Mouse (Mus musculus) left cerebral cortex, adult 8-10 months (tissue): ENCODE measurements at regions not wholly inside any gene's neighbourhood (a gene's known extent, or its start where the extent isn't known, plus 50 kb on each side); places are given as distances from the start of the nearest gene placed in this dataset.

Experiments
- DNase-seq, 2 experiments: peaks; one replicate each; pipeline ENCODE4 v3.0.0; 2022; ENCODE audit warnings: low spot score in 2 of 2

- DNase-seq = no peak
Observed at GRCm38 (mm10) chr2:171348156-171348555, 616.5 kb downstream of the Dok5 start.

DNA sequence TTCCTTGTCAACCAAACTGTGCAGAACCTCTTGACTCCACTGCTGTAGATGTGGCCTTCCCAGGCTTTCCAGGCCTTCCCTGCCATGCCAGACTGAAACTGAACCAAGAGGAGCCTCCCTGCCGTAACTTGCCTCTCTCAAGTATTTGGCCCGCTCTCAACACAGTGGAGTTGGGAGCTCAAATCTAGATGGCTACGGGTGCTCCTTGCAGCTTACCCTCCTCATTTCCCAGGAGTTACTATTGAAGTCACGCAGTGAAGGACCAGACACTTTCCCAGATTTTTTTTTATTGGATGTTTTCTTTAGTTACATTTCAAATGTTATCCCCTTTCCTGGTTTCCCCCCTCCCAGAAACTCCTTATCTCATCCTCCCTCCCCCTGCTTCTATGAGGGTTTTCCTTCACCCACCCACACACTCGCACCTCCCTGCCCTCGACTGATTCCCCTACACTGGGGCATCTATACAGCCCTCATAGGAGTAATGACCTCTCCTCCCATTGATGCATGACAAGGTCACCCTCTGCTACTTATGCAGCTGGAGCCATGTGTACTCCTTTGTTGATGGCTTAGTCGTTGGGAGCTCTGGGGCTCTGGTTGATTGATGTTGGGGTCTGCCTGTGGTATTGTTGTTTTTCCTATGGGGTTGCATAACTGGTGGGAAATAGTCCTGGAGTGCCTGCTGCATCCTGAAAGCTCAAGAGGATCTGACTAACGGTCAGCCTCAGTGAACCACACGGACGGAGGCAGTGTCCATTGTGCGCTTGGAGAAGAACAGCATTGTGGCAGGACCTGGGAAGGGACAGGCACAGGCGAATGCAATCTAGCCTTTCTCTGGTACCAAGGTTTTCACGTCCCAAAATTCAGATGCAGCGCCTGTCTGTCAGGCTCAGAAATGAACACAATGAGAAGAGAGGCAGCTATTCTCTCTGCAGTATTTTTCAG, 602.5 kb downstream of the Dok5 start:
- DNase-seq = no peak

DNA sequence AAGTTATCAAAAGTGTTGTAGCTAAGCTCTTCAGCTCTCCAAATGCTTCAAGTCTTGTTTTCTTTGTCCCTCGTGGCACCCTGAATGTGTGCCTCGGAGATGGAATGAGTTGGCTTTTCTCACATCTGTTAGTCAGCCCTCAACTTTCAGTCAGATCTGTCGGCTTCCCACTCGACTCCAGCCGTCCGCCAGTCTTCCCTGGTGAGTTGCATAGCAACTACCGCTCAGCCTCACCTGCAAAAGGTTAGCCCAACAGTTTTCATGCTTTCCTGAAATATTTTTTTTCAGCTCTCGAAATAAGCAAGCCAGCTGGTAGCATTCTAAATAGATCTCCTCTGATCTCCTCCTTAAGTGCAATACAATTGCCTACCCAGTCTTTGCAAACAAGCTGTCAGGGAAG, 601.2 kb downstream of the Dok5 start:
- peak in 1 of 2 experiments; percentile 55 for DNase-seq

DNA sequence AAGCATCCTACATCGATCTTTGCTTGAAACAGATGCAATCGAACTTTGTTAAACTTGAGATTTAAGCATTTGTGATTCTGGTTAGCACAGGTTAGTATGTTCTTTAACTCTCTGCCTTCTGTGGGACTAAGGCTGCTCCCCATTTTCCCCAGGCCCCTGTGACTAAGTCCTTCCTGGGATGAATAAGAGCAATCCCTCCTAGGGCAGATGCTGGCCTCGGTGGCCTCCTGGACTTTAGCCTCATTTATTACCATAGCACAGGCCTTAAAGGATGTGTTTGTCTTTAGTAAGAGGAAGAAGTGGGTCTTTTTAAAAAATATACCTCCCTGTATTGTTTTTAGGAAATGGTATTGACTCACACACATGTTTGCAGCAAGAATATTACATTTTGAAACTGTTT, 599.9 kb downstream of the Dok5 start:
- no peak for DNase-seq

DNA sequence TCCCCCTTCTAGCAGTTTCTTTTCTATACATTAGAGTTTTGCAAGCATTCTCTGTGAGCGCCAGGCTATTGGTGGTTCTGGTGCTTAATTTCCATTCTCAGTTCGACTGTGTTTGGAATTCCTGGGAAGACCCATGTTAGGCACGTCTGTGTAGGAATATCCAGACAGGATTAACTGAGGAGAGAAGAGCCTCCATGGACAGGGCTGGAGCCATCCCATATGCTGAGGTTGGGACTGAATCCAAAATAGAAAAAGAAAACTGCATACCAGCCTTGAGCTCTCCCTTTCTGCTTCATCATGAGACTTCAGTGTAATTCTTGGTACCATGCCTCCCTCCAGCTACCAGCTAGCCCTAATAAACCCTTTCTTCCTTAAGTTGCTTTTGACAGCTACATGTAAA, 595.3 kb downstream of the Dok5 start:
- DNase-seq = no peak

DNA sequence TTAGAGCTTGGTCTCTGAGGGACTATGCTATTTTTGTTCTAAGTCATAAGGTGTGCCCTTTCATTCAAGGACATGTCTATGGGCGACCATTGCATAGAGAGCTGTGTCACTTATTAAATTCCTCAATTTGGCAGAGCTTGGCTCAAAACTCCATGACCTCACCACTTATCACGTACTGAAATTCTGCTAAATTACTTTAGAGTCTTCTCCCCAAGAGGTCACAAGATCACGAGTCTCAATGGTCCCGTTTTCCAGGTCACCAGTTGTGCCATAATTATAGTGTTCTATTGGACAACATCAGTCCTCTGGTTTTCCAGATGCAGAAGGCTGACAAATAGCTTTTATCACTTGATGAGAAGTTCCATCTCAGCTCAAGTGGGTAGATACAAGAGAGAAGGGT, 576.9 kb downstream of the Dok5 start:
- no peak for DNase-seq

DNA sequence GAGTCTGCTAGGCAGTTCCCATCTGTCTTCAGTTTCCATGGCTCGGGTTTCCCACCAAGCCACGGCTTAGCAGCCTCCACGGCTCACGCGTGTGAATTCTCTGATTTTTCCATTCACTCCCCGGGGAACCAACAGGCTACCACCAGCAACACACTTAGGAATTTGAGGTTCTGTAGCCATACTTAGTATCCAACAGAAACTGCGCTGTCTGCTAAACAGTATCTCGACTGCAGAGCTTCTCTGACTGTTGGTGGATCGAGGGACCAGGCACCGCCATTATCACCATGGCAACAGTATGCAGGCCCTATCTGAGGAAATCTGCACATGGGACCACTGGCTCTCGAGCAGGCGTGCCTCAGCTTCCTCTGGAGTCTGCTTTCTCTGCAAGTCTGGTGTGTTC, 574.4 kb downstream of the Dok5 start:
- DNase-seq = no peak

GRCm38 (mm10) chr2:171298519-171298918, 566.9 kb downstream of the Dok5 start:
- no peak for DNase-seq

DNA sequence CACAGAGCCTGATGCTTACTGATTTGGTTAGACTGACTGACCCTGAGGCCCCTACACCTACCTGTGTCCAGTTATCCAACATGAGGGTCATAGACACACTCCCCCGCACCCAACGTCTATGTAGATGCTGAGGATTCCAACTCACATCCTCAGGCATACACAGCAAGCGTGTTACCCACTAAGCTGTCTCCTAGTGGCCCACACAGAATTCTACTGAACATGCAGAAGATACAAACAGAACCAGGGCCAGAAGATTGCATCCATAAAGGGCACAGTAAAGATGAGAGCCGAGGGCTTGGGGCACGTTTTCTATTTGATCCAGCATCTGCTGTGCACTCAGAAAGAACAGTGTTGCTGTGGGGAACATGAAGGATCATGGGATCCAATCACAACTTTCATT, 564.0 kb downstream of the Dok5 start:
- no peak for DNase-seq

- no peak for DNase-seq
Observed at GRCm38 (mm10) chr2:171292579-171292978, 561.0 kb downstream of the Dok5 start.

- no peak for DNase-seq
Observed at GRCm38 (mm10) chr2:171285719-171286394, 554.2 kb downstream of the Dok5 start.

GRCm38 (mm10) chr2:171280132-171280531, 548.5 kb downstream of the Dok5 start:
- no peak for DNase-seq

- no peak for DNase-seq
Observed at GRCm38 (mm10) chr2:171279319-171279718, 547.7 kb downstream of the Dok5 start.

GRCm38 (mm10) chr2:171253194-171253593, 521.6 kb downstream of the Dok5 start:
- DNase-seq = no peak

GRCm38 (mm10) chr2:171245391-171245790, 513.8 kb downstream of the Dok5 start:
- no peak for DNase-seq

- no peak for DNase-seq
Observed at GRCm38 (mm10) chr2:171242356-171242755, 510.7 kb downstream of the Dok5 start.

DNA sequence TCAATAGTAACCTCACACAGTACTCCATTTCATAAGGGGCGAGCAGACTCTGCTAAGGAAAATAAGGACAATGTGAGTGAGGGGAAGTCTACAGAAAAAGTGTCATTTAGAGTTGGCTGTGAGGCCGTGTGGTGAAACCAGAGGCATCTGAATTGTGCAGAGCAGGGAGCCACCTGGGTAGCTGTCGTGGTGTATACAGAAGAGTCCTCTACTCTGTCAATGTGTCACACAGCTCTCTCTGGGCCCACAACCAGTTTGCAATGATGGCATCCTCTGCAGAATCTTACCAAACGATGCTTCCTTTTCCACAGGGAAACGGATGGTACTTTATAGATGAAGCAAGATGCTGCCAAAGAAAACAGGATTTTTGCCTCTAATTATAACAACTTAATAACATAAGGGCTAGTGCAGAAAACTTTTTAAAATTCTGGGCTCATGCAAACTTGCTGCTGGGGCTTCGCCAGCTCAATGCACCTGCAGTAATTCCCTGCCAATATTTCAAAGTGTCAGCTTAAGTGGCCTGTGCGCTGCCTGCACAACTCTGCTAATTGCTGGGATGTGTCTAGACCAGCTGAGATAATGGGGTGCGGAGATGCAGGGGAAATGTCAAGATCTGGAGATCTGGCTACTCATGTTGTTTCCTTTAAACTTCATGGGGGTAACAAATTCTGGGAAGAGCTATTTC, 505.8 kb downstream of the Dok5 start:
- DNase-seq = no peak

GRCm38 (mm10) chr2:171232812-171233211, 501.2 kb downstream of the Dok5 start:
- DNase-seq = no peak

DNA sequence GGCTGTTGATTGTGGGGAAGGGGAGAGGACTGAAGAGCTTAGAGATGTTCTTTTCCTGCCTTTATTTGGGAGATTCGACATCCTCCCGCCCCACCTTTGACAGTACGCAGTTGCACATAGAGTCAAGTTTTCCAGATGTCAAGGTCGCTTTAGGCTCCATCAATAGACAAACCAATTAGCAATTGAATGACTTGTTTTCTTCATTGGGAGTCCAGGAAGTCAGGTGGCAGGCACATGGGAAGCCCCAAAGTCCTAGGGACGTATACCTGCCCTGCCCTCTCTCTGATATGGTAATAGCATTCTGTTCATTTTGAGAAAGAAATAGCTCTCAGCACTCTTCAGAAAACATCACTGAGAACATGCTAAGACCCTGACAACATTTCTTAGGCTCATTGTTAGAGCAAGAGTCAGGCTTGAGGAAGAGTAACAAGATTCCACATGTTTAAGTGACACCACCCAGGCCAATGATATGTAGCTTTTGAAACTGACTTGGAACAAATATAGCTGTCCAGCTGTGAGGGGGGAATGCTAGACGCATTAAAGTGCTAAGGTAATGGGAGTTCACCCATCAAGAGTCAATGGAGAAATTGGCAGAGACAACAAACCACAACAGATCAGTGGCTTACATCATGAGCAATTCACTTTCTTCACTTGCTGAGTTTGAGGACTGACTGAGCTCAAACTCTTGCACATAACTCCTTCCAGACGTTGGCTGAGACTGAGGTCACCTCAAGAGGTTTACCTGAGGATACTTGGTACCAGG, 499.9 kb downstream of the Dok5 start:
- no peak for DNase-seq

DNA sequence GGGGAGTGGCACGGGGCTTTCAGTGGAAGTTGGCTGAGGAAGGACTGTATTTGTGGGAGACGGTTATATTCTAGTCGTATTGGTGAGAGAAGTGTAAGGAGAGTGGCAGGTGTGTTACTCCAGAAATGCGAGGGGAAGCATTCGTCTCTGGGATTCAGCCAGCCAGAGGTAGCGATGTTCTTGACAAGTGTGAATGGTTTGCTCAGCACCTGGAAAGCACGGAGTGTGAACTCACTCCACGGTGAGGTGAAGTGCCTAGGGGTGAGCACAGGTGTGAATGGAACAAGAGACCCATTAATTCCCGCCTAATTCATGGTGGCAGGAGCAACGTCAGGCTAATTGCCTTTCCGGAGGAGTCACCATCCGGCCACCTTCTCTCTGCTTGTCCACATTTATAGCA, 498.9 kb downstream of the Dok5 start:
- DNase-seq = no peak

GRCm38 (mm10) chr2:171228229-171228628, 496.6 kb downstream of the Dok5 start:
- DNase-seq = no peak
